Mouse (Mus musculus): ENCODE data around the gene Zdhhc20.
"Not testable (repeated sequence)": the region's sequence is repeated elsewhere in the genome, so short reads cannot be mapped to it uniquely, and the experiment has no call there.

Gene Zdhhc20

GRCm38 (mm10) chr14:57890011-57890842 lies at the start of gene Zdhhc20:
Gene Zdhhc20 (minus strand): TSS chr14:57890276.
- peak; percentile 95 for DNase-seq

GRCm38 (mm10) chr14:57937297-57937696 lies 47.2 kb upstream of the Zdhhc20 start:
- DNase-seq: no peak

- no peak for DNase-seq
Measured at GRCm38 (mm10) chr14:57934666-57935065, 44.6 kb upstream of the Zdhhc20 start.

- DNase-seq: no peak
Measured at GRCm38 (mm10) chr14:57933608-57934007, 43.5 kb upstream of the Zdhhc20 start.

- no peak for DNase-seq
Measured at GRCm38 (mm10) chr14:57932881-57933443, 42.9 kb upstream of the Zdhhc20 start.

GRCm38 (mm10) chr14:57921428-57922131 lies 31.5 kb upstream of the Zdhhc20 start:
- no peak for DNase-seq

- DNase-seq: no peak
Measured at GRCm38 (mm10) chr14:57920568-57921310, 30.7 kb upstream of the Zdhhc20 start.

GRCm38 (mm10) chr14:57919148-57919875 lies 29.2 kb upstream of the Zdhhc20 start:
- no peak for DNase-seq

GRCm38 (mm10) chr14:57915341-57915740 lies 25.3 kb upstream of the Zdhhc20 start:
- no peak for DNase-seq

GRCm38 (mm10) chr14:57912211-57913007 lies 22.3 kb upstream of the Zdhhc20 start:
- DNase-seq: not testable (repeated sequence)

- not testable (repeated sequence) for DNase-seq
Measured at GRCm38 (mm10) chr14:57911787-57912186, 21.7 kb upstream of the Zdhhc20 start.

GRCm38 (mm10) chr14:57911316-57911715 lies 21.2 kb upstream of the Zdhhc20 start:
- no peak for DNase-seq

GRCm38 (mm10) chr14:57910501-57911068 lies 20.5 kb upstream of the Zdhhc20 start:
- DNase-seq: peak; percentile 96

GRCm38 (mm10) chr14:57909297-57909696 lies 19.2 kb upstream of the Zdhhc20 start:
- no peak for DNase-seq

- peak; percentile 69 for DNase-seq
Measured at GRCm38 (mm10) chr14:57908431-57908830, 18.4 kb upstream of the Zdhhc20 start.

- no peak for DNase-seq
Measured at GRCm38 (mm10) chr14:57901998-57902397, 11.9 kb upstream of the Zdhhc20 start.

GRCm38 (mm10) chr14:57896882-57897281 lies 6.8 kb upstream of the Zdhhc20 start:
- no peak for DNase-seq

- not testable (repeated sequence) for DNase-seq
Measured at GRCm38 (mm10) chr14:57896088-57896871, 6.2 kb upstream of the Zdhhc20 start.

- DNase-seq: no peak
Measured at GRCm38 (mm10) chr14:57894346-57894745, 4.3 kb upstream of the Zdhhc20 start.

- no peak for DNase-seq
Measured at GRCm38 (mm10) chr14:57892961-57893360, 2.9 kb upstream of the Zdhhc20 start.
